Mouse (Mus musculus): Measurements from ENCODE around the gene Nlrp6.

Nlrp6 gene

DNA sequence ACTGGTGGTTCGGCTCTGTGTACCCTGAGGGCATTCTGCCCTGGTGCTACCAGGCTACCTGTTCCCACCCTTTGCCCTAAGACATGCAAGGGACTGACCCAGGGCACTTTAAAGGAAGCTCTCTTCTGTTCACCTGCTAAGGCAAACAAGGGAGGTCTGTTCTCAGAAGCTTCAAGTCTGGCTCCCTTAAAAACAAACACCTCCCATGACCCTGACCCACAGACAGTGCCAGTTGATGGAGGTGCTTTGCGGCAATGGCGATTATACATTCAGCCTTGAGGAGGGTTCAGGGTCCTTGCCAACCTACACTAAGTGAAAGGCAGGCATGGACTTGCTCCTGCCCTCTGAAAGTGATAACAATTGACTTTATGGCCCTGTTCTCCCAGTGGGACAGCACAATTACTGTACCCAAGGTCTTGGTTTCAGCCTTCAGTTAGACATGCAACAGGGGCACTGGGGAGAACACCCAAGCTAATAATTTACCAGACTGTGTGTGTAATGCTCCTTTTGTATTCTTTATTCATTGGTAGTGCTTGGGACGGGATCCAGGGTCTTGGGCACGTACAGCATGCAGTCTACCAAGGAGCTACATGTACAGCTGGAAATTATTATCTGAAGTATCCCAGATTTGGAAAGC is 7.7 kb upstream of the Nlrp6 start:
- DNase-seq, result no peak

- no peak for DNase-seq
Observed at GRCm38 (mm10) chr7:140914031-140914690, 6.5 kb upstream of the Nlrp6 start.

DNA sequence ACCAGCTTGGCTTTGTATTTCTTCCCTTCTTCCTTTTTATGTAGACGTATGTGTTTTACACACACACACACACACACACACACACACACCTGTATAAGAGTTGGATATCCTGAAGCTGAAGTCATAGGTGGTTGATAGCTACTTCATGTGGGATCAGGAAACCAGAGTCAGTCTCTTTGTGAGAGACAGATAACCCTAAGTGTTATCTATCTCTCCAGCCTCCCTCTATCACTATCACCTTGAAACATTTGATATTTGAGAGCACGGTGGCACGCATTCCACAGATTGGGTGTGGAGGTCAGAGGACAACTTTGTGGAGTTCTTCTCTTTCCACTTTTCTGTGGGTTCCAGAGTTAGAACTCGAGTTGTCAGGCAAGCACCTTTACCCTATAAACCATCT is 791 bp upstream of the Nlrp6 start:
- DNase-seq, result no peak

DNA sequence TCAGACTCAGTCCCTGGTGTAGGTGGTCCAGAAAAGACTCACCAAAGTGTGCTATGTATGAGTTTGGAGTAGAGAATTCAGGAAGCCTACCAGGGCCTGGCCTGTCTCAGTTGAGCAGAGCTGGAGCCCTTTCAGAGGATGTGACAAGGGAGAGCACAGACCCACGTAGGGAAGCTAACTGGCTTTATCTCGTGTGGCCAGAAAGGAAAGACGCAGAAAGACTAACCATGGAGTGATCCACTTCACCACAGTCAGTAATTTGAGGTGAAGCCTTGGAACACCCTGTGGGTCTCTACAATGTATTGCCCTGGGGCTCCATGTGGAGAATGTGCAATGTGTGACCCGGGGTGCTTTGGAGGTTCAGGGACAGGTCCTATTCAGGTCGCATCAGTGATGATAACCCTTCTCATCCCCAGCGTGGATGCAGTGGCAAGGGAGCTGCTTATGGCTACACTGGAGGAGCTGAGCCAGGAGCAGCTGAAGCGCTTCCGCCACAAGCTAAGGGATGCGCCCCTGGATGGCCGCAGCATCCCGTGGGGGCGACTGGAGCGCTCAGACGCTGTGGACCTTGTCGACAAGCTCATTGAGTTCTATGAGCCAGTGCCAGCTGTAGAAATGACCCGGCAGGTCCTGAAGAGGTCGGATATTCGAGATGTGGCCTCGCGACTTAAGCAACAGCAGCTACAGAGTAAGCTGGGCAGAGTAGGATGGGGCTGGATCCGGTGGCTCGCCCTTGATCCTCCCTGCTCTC is 698 bp downstream of the Nlrp6 start:
- no peak for DNase-seq

DNA sequence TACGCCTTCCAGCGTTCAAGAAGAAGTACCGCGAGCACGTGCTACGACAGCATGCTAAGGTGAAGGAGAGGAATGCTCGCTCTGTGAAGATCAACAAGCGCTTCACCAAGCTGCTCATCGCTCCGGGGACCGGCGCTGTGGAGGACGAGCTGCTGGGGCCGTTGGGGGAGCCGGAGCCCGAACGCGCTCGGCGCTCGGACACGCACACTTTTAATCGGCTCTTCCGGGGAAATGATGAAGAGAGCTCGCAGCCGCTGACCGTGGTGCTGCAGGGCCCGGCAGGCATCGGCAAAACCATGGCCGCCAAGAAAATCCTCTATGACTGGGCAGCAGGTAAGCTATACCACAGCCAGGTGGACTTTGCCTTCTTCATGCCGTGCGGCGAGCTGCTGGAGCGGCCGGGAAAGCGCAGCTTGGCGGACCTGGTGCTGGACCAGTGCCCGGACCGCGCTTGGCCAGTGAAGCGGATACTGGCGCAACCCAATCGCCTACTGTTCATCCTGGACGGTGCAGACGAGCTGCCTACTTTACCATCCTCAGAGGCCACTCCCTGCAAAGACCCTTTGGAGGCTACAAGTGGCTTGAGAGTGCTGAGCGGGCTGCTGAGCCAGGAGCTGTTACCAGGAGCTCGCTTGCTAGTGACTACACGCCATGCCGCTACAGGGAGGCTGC is 1.8 kb downstream of the Nlrp6 start:
- peak; percentile 32 for DNase-seq

GRCm38 (mm10) chr7:140923070-140923775 is 2.5 kb downstream of the Nlrp6 start:
- no peak for DNase-seq

DNA sequence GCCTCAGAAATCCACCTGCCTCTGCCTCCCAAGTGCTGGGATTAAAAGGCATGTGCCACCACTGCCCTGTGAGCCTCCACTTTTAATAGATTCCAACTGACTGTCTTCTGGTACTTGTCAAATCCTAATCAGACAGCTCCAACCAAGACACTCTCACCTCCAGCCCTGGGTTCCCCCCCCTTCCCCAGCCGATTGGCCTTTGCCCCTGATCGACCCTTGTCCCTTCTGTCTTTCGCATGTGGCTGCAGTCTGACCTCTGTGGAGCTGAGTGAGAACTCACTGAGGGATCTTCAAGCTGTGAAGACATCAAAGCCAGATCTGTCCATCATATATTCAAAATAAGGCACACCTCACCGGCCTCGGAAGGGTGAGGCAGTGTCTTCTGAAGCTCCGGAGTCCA is 6.5 kb downstream of the Nlrp6 start:
- DNase-seq, result no peak

- no peak for DNase-seq
Observed at GRCm38 (mm10) chr7:140938436-140938835, 17.7 kb downstream of the Nlrp6 start.

DNA sequence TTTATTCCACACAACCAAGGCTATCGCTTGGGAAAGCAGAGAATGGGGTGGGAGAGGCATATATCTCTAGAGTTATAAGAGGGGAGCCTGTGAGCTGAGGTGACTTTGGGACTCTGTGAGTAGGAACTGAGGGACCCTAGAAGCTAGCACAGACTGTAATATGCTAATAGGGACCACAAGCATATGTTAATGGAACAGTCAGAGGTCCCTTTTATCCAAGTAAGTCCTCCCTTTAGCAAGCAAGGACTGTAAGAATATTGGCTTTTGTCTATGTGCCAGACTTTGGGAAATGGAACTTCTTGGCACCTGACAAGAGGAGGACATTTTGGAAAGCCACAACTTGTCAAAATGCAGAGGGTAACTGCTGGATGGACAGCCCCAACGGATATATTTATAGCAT is 18.2 kb downstream of the Nlrp6 start:
- DNase-seq, result no peak

DNA sequence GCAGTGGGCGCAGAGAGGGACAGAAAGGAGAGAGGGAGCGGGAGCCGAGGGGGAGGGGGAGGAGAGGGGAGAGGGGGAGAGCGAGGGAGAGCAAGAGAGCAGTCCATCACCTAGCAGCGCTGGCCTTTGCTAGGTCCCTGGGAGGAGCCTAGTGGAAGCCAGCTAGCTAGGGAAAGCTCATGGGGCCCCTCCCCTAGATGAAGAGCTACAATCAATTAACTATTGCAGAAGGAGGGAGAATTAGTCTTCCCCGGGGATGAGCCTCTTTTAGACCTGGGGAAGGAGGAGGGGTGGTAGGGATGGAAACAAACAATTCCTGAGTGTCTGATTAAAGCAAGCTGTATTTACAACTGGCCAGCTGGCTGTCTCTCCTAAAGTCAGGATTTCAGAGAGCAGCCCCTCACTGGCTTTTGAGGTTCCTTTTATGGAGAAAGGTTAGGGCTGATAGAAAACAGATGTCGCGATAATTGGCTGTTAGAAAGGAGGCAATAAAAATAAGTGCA is 19.0 kb downstream of the Nlrp6 start:
- DNase-seq, result peak; percentile 71

- peak; percentile 94 for DNase-seq
Observed at GRCm38 (mm10) chr7:140941222-140942051, 20.7 kb downstream of the Nlrp6 start, which contains the start of gene Pgghg. Gene Pgghg (plus strand): TSS chr7:140941391.

DNA sequence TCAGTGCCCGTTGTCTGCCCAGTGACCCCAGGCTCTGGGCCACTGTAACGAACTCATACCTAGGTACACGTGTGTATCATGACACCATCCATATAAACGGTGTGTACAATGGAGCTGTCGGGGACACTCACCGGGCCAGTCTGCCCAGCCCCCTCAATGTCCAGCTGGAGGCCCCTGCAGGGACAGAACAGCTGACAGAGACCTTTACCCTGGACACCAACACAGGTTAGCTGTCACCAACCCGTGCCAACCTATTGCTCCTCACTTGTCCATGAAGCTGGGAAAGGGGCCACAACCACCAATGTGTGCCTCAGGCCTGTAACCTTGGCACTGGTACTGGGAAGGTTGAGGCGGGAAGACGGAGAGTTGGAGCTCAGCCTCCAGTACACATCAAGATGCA is 21.6 kb downstream of the Nlrp6 start:
- DNase-seq, result no peak

DNA sequence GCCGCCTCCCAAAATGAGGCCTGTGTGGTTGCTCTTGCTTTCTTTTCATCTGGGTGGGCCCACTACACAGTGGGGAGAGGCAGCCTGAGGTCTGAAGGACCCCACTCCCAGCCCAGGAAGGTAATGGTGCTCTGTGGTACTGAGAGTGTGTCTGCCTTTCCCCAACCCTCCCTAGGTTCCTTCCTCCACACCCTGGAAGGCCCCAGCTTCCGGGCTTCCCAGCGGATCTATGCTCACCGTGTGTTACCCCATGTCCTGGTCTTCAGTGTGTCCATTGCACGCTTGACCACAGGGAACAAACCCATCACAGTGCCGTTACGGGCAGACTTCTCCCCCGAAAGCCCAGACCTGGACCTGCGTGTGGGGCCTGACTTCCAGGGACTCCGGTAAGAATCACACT is 22.1 kb downstream of the Nlrp6 start:
- DNase-seq, result no peak

GRCm38 (mm10) chr7:140943356-140943755 is 22.7 kb downstream of the Nlrp6 start:
- DNase-seq, result no peak

GRCm38 (mm10) chr7:140944236-140944635 is 23.5 kb downstream of the Nlrp6 start:
- no peak for DNase-seq

DNA sequence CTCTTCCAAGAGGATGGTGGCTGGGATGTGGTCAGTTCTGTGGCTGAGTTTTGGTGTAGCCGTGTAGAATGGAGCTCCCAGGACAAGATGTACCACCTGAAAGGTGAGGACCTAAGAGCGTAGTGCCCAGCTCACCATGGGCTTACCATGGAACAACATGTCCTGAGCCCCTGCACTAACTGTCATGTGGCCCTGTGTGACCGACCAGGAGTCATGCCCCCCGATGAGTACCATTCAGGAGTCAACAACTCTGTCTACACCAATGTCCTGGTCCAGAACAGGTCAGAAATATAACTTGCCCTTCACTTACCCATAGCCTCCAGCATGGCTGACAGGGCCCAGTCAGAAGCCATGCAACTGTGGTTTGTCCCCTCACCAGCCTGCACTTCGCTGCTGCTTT is 24.5 kb downstream of the Nlrp6 start:
- no peak for DNase-seq

GRCm38 (mm10) chr7:140946311-140946710 is 25.6 kb downstream of the Nlrp6 start:
- no peak for DNase-seq

DNA sequence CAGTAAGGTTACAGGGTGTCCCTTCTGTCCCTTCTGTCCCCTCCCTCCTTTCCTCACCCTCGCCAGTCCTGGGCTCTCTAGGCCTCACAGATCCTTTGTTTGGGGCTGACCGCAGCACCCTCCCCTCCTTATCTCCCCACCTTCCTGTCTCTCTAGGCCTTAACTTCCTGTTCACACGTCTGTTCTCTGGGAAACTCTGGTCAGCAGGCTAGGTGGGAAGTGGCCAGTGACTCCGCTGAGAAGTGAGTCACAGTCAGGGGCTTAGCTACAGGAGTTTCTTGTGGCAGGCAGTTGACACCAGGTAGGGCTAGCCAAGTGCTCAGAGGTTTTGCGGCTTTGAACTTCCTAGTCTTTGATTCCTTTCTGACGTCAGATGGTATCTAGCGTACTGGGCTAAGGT is 26.3 kb downstream of the Nlrp6 start:
- peak; percentile 56 for DNase-seq

DNA sequence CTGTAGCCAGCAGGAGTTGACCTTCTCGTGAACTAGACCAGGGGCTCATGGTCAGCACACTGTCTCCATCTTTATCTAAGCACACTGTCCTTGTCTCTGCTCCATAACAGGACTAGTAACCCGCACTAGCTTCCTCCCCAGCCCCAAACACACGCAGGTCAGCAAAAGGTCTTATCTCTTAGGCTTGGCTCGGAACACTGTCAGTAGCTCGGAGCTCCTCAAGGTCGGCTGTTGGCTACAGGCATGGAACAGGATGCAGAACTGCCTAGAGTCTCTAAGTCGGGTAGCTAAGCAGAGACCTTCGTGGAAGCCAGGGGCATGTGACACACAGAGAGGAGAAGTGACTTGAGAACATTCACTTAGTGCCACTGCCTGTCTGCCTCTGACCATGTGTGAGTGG is 27.5 kb downstream of the Nlrp6 start:
- DNase-seq, result no peak

GRCm38 (mm10) chr7:140949255-140949654 is 28.6 kb downstream of the Nlrp6 start:
- no peak for DNase-seq

- DNase-seq, result no peak
Observed at GRCm38 (mm10) chr7:140949824-140950530, 29.3 kb downstream of the Nlrp6 start, which contains the start of gene Ifitm5. Gene Ifitm5 (minus strand): TSS chr7:140950291.
